Mouse (Mus musculus) heart, postnatal 0 days (tissue): ENCODE measurements around the gene Faiml. TPM values are rescaled to one million over a fixed set of nuclear protein-coding genes. Genes with fewer than 3 reads are reported as not detected.

Experiments
- ATAC-seq: fragments of 200-750 bp; cut with Nextera tagmentation; 2 replicates; pipeline ENCODE4 v1.8.0; 2017; ENCODE audit warnings: low read depth, moderate number of reproducible peaks, moderate library complexity; ENCODE audit not compliant: insufficient read depth
- DNase-seq: peaks from one replicate; pipeline ENCODE4 v3.0.0-alpha.2; 2016; ENCODE audit warnings: low spot score
- H3K27ac ChIP-seq: fragments of 300-500 bp; sonication (generic); 2 replicates; pipeline ENCODE4 v1.5.1; 2014; ENCODE audit warnings: low read depth, mild to moderate bottlenecking
- H3K27me3 ChIP-seq: fragments of 300-500 bp; sonication (generic); 2 replicates; pipeline ENCODE4 v1.6.1; 2014; ENCODE audit warnings: low read length, mixed read lengths; ENCODE audit not compliant: control insufficient read depth, insufficient read depth
- H3K36me3 ChIP-seq: fragments of 300-500 bp; sonication (generic); replicated peaks from 2 replicates; pipeline ENCODE4 v1.6.1; 2014; ENCODE audit warnings: low read length, mixed read lengths; ENCODE audit not compliant: control insufficient read depth, insufficient read depth
- H3K4me1 ChIP-seq: fragments of 300-500 bp; sonication (generic); 2 replicates; pipeline ENCODE4 v1.6.1; 2014; ENCODE audit warnings: antibody characterized with exemption; ENCODE audit not compliant: control insufficient read depth, insufficient read depth
- H3K4me2 ChIP-seq: fragments of 300-500 bp; sonication (generic); 2 replicates; pipeline ENCODE4 v1.6.1; 2014; ENCODE audit warnings: low read depth, mild to moderate bottlenecking, low read length, moderate library complexity
- H3K4me3 ChIP-seq: fragments of 300-500 bp; sonication (generic); 2 replicates; pipeline ENCODE4 v1.5.1; 2014; ENCODE audit warnings: low read depth, low read length
- H3K9ac ChIP-seq: fragments of 300-500 bp; sonication (generic); replicated peaks from 2 replicates; pipeline ENCODE4 v1.6.1; 2014; ENCODE audit warnings: low read depth, low read length, mixed read lengths
- H3K9me3 ChIP-seq: fragments of 300-500 bp; sonication (generic); replicated peaks from 2 replicates; pipeline ENCODE4 v1.6.1; 2016; ENCODE audit warnings: low read length; ENCODE audit not compliant: control insufficient read depth
- CTCF ChIP-seq: IDR thresholded peaks from 2 replicates; pipeline ENCODE4 v1.5.1; 2016; ENCODE audit warnings: antibody characterized with exemption, control low read depth, low read depth
- EP300 ChIP-seq: IDR thresholded peaks from 2 replicates; pipeline ENCODE4 v1.6.1; 2016; ENCODE audit warnings: antibody characterized with exemption, low read depth
- WGBS: fragments of 180-500 bp; shearing (Covaris S2); extraction: QIAGEN DNeasy Blood & Tissue Kit; methylation state at CpG from one replicate; pipeline ENCODE4 v1.1.7; 2014; 5-methylcytosine and 5-hydroxymethylcytosine counted together
- polyA plus RNA-seq: library from polyadenylated mRNA; unstranded; fragments of >200 nt; fragmentation: Nextera tagmentation; extraction: Ambion mirVana; gene quantifications from 2 replicates; pipeline ENCODE4 v1.2.1, GENCODE M21; 2015
- total RNA-seq: library from RNA; depleted of rRNA; stranded (reverse); fragments of >200 nt; gene quantifications from 2 replicates; pipeline ENCODE4 v1.2.3, GENCODE M21; 2014; ENCODE audit warnings: low replicate concordance

The Faiml gene
- total and polyA plus RNA-seq, 2 experiments from 2014 or later, result not detected

DNA sequence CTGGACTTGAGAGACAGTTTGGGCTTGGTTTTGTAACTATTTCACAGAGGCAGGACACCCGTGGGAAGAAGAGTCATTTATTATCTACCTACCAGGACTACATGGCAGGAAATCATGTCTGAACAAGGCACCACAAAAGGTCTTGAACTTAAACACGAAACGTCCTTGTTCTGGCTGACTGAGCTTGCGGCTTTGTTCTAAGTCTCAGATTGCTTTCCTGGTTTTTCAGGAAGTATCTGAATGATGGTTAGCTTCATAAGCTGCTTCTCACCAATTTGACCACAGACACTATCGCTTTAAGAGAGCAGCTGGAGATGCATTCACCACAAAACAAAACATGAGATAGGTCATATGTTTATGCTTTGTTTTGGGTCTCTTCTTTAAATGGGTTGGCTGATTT is 3.5 kb upstream of the Faiml start:
- Histone ChIP-seq H3K27ac (no peak overlapping the region), H3K9me3 (no peaks in the 10 kb centered on the region), H3K4me2 (no peak overlapping the region), H3K9ac (no peak overlapping the region), H3K4me3 (no peak overlapping the region), H3K27me3 (no peaks in the 10 kb centered on the region), H3K36me3 (no peaks in the 10 kb centered on the region), H3K4me1 (no peaks in the 10 kb centered on the region; the same call in 1 of the 2 replicates)
- DNase-seq (no peak), ATAC-seq (no peak)
- TF ChIP-seq CTCF (no peak), EP300 (no peak)
- 68% methylated on average over 5 of the region's 5 CpGs for WGBS

DNA sequence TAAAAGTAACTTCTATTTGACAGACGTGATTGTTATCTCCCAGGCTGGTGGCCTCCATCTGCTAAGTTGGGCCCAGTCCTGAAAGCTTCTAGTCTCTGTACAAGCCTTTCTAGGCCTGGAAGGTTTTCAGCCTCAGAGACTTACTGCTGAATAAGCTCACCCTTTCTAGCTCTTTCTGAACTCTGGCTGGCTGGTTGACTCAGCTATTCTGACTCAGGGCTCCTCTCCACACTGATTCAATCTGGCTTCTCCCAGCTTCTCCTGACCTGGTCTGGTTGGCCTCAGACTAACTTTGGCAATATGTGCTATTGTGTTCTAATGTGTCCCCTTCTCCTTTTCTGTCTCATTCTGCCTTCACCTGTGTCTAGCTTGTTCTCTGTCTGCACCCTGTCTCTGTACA is 2.2 kb upstream of the Faiml start:
- no peak overlapping the region for H3K9ac ChIP-seq
- no peak overlapping the region for H3K4me2 ChIP-seq
- H3K27ac ChIP-seq, result no peak overlapping the region
- no peaks in the 10 kb centered on the region for H3K9me3 ChIP-seq
- WGBS, result 43% methylated on average over 1 of the region's 1 CpGs
- no peaks in the 10 kb centered on the region; the same call in 1 of the 2 replicates for H3K4me1 ChIP-seq
- no peak for ATAC-seq
- H3K36me3 ChIP-seq, result no peaks in the 10 kb centered on the region
- no peak overlapping the region for H3K4me3 ChIP-seq
- no peak for TF ChIP-seq EP300
- no peak for TF ChIP-seq CTCF
- DNase-seq, result no peak
- no peaks in the 10 kb centered on the region for H3K27me3 ChIP-seq

DNA sequence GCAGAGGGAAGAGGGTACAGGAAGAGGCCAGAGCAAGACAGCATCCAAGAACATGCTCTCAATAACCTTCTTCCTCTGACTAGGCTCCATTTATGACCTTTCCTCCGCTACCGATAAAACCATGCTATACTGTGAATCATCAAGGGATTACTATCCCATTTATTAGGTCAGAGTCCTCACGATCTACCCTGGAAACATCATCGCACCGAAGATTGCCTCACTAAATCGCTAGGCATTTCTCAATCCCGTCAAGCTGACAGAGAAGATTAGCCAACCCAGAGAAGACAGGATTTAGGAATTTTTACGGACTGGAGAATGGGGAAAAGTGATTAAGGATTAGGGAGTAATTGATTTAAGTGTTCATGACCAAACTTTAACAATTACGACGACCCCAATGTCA is 1.2 kb upstream of the Faiml start:
- Histone ChIP-seq H3K27ac (no peak overlapping the region), H3K27me3 (no peaks in the 10 kb centered on the region), H3K36me3 (no peaks in the 10 kb centered on the region), H3K4me1 (no peaks in the 10 kb centered on the region; the same call in 1 of the 2 replicates), H3K9ac (no peak overlapping the region), H3K9me3 (no peaks in the 10 kb centered on the region), H3K4me2 (no peak overlapping the region), H3K4me3 (no peak overlapping the region)
- ATAC-seq (no peak), DNase-seq (no peak)
- TF ChIP-seq CTCF, result no peak
- TF ChIP-seq EP300, result no peak
- WGBS, result 84% methylated on average over 10 of the region's 10 CpGs

- H3K27me3 ChIP-seq, result no peaks in the 10 kb centered on the region
- H3K4me3 ChIP-seq, result no peak overlapping the region
- H3K9ac ChIP-seq, result no peak overlapping the region
- TF ChIP-seq EP300 (no peak), CTCF (no peak)
- no peak overlapping the region for H3K27ac ChIP-seq
- DNase-seq, result no peak
- H3K4me2 ChIP-seq, result no peak overlapping the region
- no peaks in the 10 kb centered on the region for H3K9me3 ChIP-seq
- 83% methylated on average over 14 of the region's 14 CpGs for WGBS
- ATAC-seq, result no peak
- H3K4me1 ChIP-seq, result no peaks in the 10 kb centered on the region
- no peaks in the 10 kb centered on the region for H3K36me3 ChIP-seq
These were observed 7.6 kb downstream of the Faiml start for GRCm38 (mm10) chr9:99229450-99229849.

DNA sequence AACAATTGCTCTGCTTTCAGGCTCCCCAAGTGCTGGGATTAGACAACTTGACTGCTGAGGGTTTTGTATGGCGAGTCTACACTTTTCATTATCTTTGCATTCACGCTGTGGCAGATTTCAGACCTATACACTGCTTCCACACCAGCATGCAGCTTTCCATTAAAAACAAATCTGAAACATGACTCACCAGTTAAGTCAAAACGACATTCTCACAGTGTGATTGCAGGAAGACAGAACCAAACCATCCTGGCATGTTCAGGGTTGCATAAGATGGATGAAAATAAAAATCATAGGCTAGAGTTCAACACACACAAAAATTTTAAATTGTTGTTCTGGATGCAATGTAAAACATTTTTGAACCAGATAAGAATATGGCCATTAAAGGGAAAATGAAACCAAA is 12.5 kb downstream of the Faiml start:
- TF ChIP-seq EP300 (no peak), CTCF (no peak)
- no peaks in the 10 kb centered on the region for H3K9me3 ChIP-seq
- WGBS, result 42% methylated on average over 3 of the region's 3 CpGs
- DNase-seq (no peak), ATAC-seq (no peak)
- no peaks in the 10 kb centered on the region for H3K4me1 ChIP-seq
- H3K27me3 ChIP-seq, result no peaks in the 10 kb centered on the region
- no peak overlapping the region for H3K4me3 ChIP-seq
- H3K27ac ChIP-seq, result no peak overlapping the region
- no peaks in the 10 kb centered on the region for H3K36me3 ChIP-seq
- no peak overlapping the region for H3K9ac ChIP-seq
- H3K4me2 ChIP-seq, result no peak overlapping the region

DNA sequence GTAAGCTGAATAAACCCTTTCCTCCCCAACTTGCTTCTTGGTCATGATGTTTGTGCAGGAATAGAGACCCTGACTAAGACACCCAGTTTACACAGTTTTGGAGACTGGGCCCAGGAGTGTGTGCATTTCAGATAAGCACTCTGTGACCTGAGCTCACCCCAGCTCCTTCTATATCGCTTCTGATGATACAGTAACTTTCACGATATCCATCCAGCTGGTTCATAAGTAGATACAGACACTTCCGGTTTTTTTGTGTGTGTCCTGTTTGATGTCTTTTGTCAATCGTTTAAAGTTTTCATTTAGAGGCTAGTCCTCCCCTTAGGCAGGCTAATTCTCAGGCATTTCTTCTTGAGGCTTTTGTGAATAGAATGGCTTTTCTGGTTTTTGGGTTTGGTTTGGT is 15.4 kb downstream of the Faiml start:
- H3K4me2 ChIP-seq, result no peak overlapping the region
- TF ChIP-seq CTCF, result no peak
- TF ChIP-seq EP300, result no peak
- H3K9me3 ChIP-seq, result no peaks in the 10 kb centered on the region
- H3K36me3 ChIP-seq, result no peaks in the 10 kb centered on the region
- no peak overlapping the region for H3K9ac ChIP-seq
- ATAC-seq (no peak), DNase-seq (no peak)
- H3K4me1 ChIP-seq, result no peaks in the 10 kb centered on the region
- no peaks in the 10 kb centered on the region for H3K27me3 ChIP-seq
- WGBS, result 75% methylated on average over 4 of the region's 4 CpGs
- no peak overlapping the region for H3K4me3 ChIP-seq
- no peak overlapping the region for H3K27ac ChIP-seq
